Mouse (Mus musculus): Measurements from ENCODE around the gene Exosc6.
"Not testable (repeated sequence)": the region's sequence is repeated elsewhere in the genome, so short reads cannot be mapped to it uniquely, and the experiment has no call there.

Exosc6 gene

DNA sequence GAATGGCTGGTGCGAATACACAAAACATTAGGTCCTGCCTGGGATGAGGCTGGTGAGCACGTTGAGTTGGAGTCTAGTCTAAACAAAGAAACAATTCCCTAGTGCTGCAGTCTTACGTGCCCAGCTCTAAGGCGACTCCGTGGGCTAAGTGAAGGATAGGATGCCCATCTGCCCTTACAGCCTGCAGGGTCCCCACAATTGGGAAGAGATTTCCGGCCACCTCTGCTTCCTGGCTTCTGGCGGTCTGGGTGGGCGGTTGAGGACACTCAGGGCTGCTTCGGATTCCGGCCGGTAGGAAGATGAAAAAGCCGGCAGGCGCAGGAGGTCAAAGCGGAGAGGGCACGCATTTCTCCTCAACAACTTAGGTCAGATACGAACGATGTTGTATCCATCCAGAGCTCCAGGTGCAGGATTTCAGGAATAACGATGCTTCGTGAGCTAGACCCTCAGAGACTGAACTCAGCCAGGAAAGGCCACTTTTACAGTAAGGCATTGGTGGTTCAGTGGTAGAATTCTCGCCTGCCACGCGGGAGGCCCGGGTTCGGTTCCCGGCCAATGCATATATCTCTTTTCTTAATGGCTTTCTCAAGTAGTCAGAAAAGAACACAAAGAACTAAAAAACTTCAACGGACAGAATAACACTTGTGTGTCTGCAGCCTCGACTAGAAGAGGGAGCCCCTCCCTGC, 6.1 kb downstream of the Exosc6 start:
- DNase-seq: peak; percentile 94

- no peak for DNase-seq
Measured at GRCm38 (mm10) chr8:111062893-111063292, 6.8 kb downstream of the Exosc6 start.

DNA sequence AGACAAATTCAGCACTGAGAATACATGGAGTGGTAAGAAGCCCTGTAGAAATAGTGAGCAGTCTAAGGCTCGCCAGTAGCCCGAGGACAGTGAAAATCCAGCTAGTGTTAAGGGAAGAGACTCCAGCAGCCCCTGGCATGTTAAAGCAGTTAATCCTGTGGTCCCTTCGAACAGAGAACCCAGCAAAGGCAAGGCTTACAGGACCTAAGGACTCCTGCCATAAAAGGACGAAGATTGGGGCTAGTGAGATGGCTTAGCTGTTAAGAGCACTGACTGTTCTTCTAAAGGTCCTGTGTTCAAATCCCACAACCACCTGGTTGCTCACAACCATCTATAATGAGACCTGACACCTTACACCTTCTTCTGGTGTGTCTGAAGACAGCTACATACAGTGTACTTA, 10.2 kb downstream of the Exosc6 start:
- DNase-seq: no peak

- no peak for DNase-seq
Measured at GRCm38 (mm10) chr8:111067439-111067838, 11.3 kb downstream of the Exosc6 start.

GRCm38 (mm10) chr8:111068660-111069059, 12.5 kb downstream of the Exosc6 start:
- not testable (repeated sequence) for DNase-seq

GRCm38 (mm10) chr8:111075926-111076325, 19.8 kb downstream of the Exosc6 start:
- no peak for DNase-seq

DNA sequence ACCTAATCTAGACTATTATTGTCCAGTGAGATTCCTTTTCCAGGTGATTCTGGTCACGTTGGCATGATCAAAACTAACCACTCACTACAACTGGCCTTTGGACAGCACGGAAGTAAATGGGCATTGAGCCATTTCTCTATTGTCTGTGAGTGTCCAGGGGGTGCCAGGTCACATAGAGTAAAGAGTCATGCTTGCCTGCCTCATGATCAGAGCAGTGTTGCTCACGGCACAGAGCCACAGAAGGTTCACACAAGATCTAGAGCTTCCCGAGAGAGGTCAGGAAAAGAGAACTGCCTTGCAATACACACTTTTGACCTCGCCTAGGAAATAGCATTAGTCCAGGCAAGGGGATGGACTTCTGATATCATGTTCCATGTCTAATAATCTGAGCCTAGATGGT, 23.3 kb downstream of the Exosc6 start:
- no peak for DNase-seq

DNA sequence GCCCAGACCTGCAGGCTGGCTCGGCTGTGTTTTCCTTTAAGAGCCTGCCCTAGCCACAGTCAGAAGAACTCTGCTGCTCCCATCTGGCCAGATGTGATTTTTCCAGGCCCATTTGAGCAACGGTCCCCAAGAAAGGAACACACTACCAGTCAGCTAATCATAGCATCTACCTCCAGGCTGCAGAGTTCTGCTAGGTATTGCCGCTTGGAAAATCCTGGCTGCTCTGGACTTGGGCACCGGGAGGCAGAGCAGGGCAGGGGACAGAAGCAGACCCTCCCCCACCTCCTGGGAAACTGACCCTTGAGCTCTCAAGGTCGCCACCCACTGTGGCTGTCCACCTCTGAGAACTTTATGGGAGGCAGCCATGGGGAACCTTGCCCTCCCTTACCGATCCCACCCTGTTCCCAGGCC, 23.7 kb downstream of the Exosc6 start:
- DNase-seq: peak; percentile 43

GRCm38 (mm10) chr8:111081580-111082258, 25.6 kb downstream of the Exosc6 start:
- DNase-seq: peak; percentile 75

- DNase-seq: not testable (repeated sequence)
Measured at GRCm38 (mm10) chr8:111083936-111084335, 27.8 kb downstream of the Exosc6 start.

DNA sequence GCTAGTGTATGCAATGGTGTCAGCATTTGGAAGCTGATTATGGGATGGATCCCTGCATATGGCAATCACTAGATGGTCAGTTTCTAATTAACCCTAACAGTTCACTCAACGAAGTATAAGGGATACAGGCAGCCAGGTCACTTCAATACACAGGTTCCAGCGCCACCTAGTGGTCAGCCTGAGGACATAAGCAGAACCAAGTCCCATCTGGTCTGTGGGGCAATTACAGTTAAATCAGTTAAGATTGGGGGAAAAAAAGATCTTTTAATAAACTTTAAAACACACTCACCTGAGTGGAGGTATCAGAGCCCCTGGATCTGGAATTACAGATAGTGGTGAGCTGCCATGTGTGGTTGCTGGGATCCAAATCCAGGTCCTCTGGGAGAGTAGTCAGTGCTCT, 34.0 kb downstream of the Exosc6 start:
- peak; percentile 83 for DNase-seq

DNA sequence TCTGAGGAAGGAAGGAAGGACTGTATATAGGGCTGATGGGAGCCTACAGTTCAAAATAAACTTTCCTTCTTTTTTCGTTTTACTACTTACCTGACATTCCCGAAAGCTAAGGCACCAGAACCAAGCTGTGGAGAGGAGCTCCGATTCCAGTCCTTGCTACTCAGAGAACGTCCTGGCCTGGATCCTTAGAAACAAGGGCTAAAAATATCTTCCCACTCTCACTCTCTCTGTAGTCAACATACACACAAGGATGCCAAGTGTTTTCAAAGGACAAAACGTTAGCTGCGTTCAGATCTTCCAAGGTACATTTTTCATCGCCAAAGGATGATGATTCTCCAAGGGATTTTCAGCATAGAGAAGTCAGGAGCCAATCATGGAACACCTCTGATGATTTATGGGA, 35.6 kb downstream of the Exosc6 start:
- DNase-seq: no peak

GRCm38 (mm10) chr8:111092326-111092725, 36.2 kb downstream of the Exosc6 start, which contains the start of gene Clec18a:
Gene Clec18a (minus strand): TSS chr8:111092426.
- not testable (repeated sequence) for DNase-seq

DNA sequence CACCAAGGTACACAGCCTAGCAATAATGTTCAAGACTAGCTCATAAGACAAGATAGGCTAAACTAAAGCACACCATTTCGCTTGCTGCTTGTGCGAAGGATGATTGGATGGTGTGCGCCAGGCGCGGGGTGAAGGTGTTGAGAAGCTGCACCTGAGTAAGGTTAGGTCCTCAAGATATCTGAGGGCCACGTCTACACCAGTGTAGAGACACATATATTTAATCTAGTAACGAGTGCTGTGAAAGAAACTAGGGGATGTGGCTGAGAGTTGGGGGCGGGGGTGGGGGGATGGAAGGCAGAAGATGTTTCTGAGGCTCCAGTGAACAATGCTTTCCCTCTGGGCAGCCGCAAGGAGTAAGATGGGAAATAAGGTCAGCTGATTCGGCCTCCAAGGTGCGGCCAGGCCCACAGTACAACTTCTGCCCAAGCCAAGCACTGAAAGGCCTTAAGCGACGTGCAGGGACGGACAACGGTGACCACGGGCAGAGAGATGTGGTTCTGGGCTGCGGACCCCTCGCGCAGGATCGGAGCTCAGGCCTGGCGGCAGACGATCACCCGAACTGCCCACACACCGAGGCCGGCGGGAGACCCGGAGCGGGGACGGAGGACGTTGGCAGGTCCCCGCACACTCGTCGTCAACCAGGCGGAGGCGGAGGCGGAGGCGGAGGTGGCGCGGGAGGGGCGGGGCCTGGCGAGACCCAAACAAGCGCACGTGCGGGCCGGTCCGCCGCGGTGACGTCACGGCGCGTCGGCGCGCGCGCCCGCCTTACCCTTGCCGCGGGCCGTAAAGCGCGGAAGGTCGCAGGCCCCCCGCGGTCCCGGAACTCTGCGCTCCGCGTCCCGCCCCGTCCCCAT, 38.0 kb downstream of the Exosc6 start, which contains the start of gene Pdpr:
Gene Pdpr (plus strand): TSS at position 766 of the 854 bp plus-strand sequence.
- peak; percentile 94 for DNase-seq

- DNase-seq: peak; percentile 30
Measured at GRCm38 (mm10) chr8:111094719-111095302, 38.7 kb downstream of the Exosc6 start.
